Mouse (Mus musculus) bone marrow macrophage, adult 2 months (primary cell): ENCODE measurements at regions not wholly inside any gene's neighbourhood (a gene's known extent, or its start where the extent isn't known, plus 50 kb on each side); places are given as distances from the start of the nearest gene placed in this dataset.

Experiments
- H3K27ac ChIP-seq: 2 replicates; pipeline ENCODE4 v1.5.1; 2012; ENCODE audit warnings: low read depth, low read length; ENCODE audit not compliant: insufficient read depth
- H3K4me1 ChIP-seq: 2 replicates; pipeline ENCODE4 v1.6.1; 2012; ENCODE audit warnings: low read length; ENCODE audit not compliant: control insufficient read depth, insufficient read depth
- H3K4me3 ChIP-seq: 2 replicates; pipeline ENCODE4 v1.5.1; 2012; ENCODE audit warnings: mild to moderate bottlenecking, low read length, moderate library complexity; ENCODE audit not compliant: insufficient read depth
- CTCF ChIP-seq: IDR thresholded peaks from 2 replicates; pipeline ENCODE4 v1.5.1; 2012; ENCODE audit warnings: low read depth, mild to moderate bottlenecking, low read length, moderate library complexity
- POLR2A ChIP-seq: IDR thresholded peaks from 2 replicates; pipeline ENCODE4 v1.6.1; 2012; ENCODE audit warnings: mild to moderate bottlenecking, low read depth, low read length, borderline replicate concordance

GRCm38 (mm10) chr17:79511218-79511617 lies 100.4 kb upstream of the Rmdn2 start:
- peaks cover under 1% of the 10 kb centered on the region for H3K4me1 ChIP-seq
- TF ChIP-seq POLR2A (no peak), CTCF (no peak)
- no peak overlapping the region for H3K27ac ChIP-seq
- no peak overlapping the region for H3K4me3 ChIP-seq

GRCm38 (mm10) chr17:79514076-79514475 lies 97.6 kb upstream of the Rmdn2 start:
- no peak overlapping the region for H3K27ac ChIP-seq
- H3K4me3 ChIP-seq = no peak overlapping the region
- H3K4me1 ChIP-seq = no peaks in the 10 kb centered on the region; the same call in 1 of the 2 replicates
- TF ChIP-seq CTCF (no peak), POLR2A (no peak)

GRCm38 (mm10) chr17:79518185-79518584 lies 93.5 kb upstream of the Rmdn2 start:
- H3K4me1 ChIP-seq = no peaks in the 10 kb centered on the region; the same call in 1 of the 2 replicates
- H3K4me3 ChIP-seq = no peak overlapping the region
- no peak for TF ChIP-seq CTCF
- TF ChIP-seq POLR2A = no peak
- H3K27ac ChIP-seq = no peak overlapping the region

GRCm38 (mm10) chr17:79518696-79519095 lies 93.0 kb upstream of the Rmdn2 start:
- H3K27ac ChIP-seq = no peak overlapping the region
- no peaks in the 10 kb centered on the region; the same call in 1 of the 2 replicates for H3K4me1 ChIP-seq
- H3K4me3 ChIP-seq = no peak overlapping the region
- TF ChIP-seq POLR2A (no peak), CTCF (no peak)

- Histone ChIP-seq H3K27ac (no peak overlapping the region), H3K4me3 (no peak overlapping the region), H3K4me1 (no peaks in the 10 kb centered on the region; the same call in 1 of the 2 replicates)
- TF ChIP-seq CTCF (no peak), POLR2A (no peak)
Measured at GRCm38 (mm10) chr17:79519356-79519755, 92.3 kb upstream of the Rmdn2 start.

GRCm38 (mm10) chr17:79520283-79520682 lies 91.4 kb upstream of the Rmdn2 start:
- TF ChIP-seq POLR2A (no peak), CTCF (no peak)
- no peak overlapping the region for H3K27ac ChIP-seq
- no peaks in the 10 kb centered on the region for H3K4me1 ChIP-seq
- H3K4me3 ChIP-seq = no peak overlapping the region

- no peak overlapping the region for H3K27ac ChIP-seq
- TF ChIP-seq CTCF = no peak
- no peak for TF ChIP-seq POLR2A
- H3K4me3 ChIP-seq = no peak overlapping the region
- H3K4me1 ChIP-seq = no peaks in the 10 kb centered on the region
Measured at GRCm38 (mm10) chr17:79521691-79522090, 90.0 kb upstream of the Rmdn2 start.

- no peak overlapping the region for H3K27ac ChIP-seq
- no peak overlapping the region for H3K4me3 ChIP-seq
- no peak for TF ChIP-seq CTCF
- TF ChIP-seq POLR2A = no peak
- H3K4me1 ChIP-seq = no peaks in the 10 kb centered on the region
Measured at GRCm38 (mm10) chr17:79523230-79523629, 88.4 kb upstream of the Rmdn2 start.

GRCm38 (mm10) chr17:79527391-79527790 lies 84.3 kb upstream of the Rmdn2 start:
- Histone ChIP-seq H3K4me1 (no peaks in the 10 kb centered on the region), H3K4me3 (no peak overlapping the region), H3K27ac (no peak overlapping the region)
- TF ChIP-seq CTCF (no peak), POLR2A (no peak)

- H3K4me3 ChIP-seq = no peak overlapping the region
- peaks cover 3% of the 10 kb centered on the region; the same call in 1 of the 2 replicates for H3K4me1 ChIP-seq
- TF ChIP-seq CTCF = no peak
- TF ChIP-seq POLR2A = no peak
- no peak overlapping the region for H3K27ac ChIP-seq
Measured at GRCm38 (mm10) chr17:79536549-79536948, 75.1 kb upstream of the Rmdn2 start.

- peaks cover 3% of the 10 kb centered on the region; the same call in 1 of the 2 replicates for H3K4me1 ChIP-seq
- no peak overlapping the region for H3K4me3 ChIP-seq
- no peak overlapping the region for H3K27ac ChIP-seq
- no peak for TF ChIP-seq POLR2A
- TF ChIP-seq CTCF = no peak
Measured at GRCm38 (mm10) chr17:79538789-79539188, 72.9 kb upstream of the Rmdn2 start.
